Mouse (Mus musculus) hindbrain, postnatal 0 days (tissue): ENCODE results near the gene Rsf1. TPM values are rescaled to one million over a fixed set of nuclear protein-coding genes. Genes with fewer than 3 reads are reported as not detected.

ENCODE experiments used
- ATAC-seq: fragments of 200-750 bp; cut with Nextera tagmentation; 2 replicates; pipeline ENCODE4 v1.8.0; 2017; ENCODE audit warnings: mild to moderate bottlenecking, moderate TSS enrichment, moderate library complexity
- DNase-seq: peaks from one replicate; pipeline ENCODE4 v3.0.0-alpha.2; 2015; ENCODE audit warnings: low spot score
- H3K27ac ChIP-seq: fragments of 300-500 bp; sonication (generic); 2 replicates; pipeline ENCODE4 v1.5.1; 2014; ENCODE audit warnings: mild to moderate bottlenecking
- H3K27me3 ChIP-seq: fragments of 300-500 bp; sonication (generic); 2 replicates; pipeline ENCODE4 v1.6.1; 2014; ENCODE audit warnings: low read length, mixed read lengths; ENCODE audit not compliant: insufficient read depth
- H3K36me3 ChIP-seq: fragments of 300-500 bp; sonication (generic); 2 replicates; pipeline ENCODE4 v1.6.1; 2014; ENCODE audit warnings: low read length, mixed read lengths; ENCODE audit not compliant: insufficient read depth
- H3K4me1 ChIP-seq: fragments of 300-500 bp; sonication (generic); 2 replicates; pipeline ENCODE4 v1.6.1; 2014; ENCODE audit warnings: antibody characterized with exemption, low read length, mixed read lengths; ENCODE audit not compliant: insufficient read depth
- H3K4me2 ChIP-seq: fragments of 300-500 bp; sonication (generic); 2 replicates; pipeline ENCODE4 v1.6.1; 2014; ENCODE audit warnings: low read depth, mild to moderate bottlenecking, low read length, moderate library complexity, mixed read lengths
- H3K4me3 ChIP-seq: fragments of 300-500 bp; sonication (generic); 2 replicates; pipeline ENCODE4 v1.5.1; 2014; ENCODE audit warnings: low read length
- H3K9ac ChIP-seq: fragments of 300-500 bp; sonication (generic); replicated peaks from 2 replicates; pipeline ENCODE4 v1.6.1; 2014; ENCODE audit warnings: mild to moderate bottlenecking, low read length, moderate library complexity, mixed read lengths
- H3K9me3 ChIP-seq: fragments of 300-500 bp; sonication (generic); 2 replicates; pipeline ENCODE4 v1.6.1; 2016; ENCODE audit warnings: low read length, mixed read lengths
- CTCF ChIP-seq: IDR thresholded peaks from 2 replicates; pipeline ENCODE4 v1.5.1; 2016; ENCODE audit warnings: antibody characterized with exemption, control low read depth, low read depth
- WGBS: fragments of 180-500 bp; shearing (Covaris S2); extraction: QIAGEN DNeasy Blood & Tissue Kit; methylation state at CpG from one replicate; pipeline ENCODE4 v1.1.7; 2014; 5-methylcytosine and 5-hydroxymethylcytosine counted together
- polyA plus RNA-seq: library from polyadenylated mRNA; unstranded; fragments of >200 nt; fragmentation: Nextera tagmentation; extraction: Ambion mirVana; gene quantifications from 2 replicates; pipeline ENCODE4 v1.2.1, GENCODE M21; 2015
- total RNA-seq: library from RNA; depleted of rRNA; stranded (reverse); fragments of >200 nt; gene quantifications from 2 replicates; pipeline ENCODE4 v1.2.3, GENCODE M21; 2014

Rsf1 gene
- total and polyA plus RNA-seq, 2 experiments from 2014 or later, result 18.2 to 27.6 TPM

DNA sequence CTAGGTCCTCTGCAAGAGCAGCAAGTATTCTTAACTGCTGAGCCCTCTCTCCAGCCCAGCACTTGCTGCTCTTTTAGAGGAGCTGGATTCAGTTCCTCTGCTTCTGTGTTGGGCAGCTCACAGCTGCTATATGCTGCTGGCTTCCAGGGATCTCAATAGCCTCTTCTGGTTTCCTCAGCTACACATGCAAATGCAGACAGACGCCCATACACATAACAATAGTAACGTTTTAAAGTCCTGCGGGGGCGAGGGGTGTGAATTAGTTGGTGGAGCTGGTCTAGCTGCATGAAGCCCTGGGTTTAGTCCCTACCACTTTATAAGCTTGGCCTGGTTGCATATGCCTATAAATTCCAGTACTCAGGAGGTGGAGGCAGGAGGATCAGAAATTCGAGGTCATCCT is 139.4 kb downstream of the Rsf1 start:
- no peak overlapping the region for H3K27ac ChIP-seq
- no peak overlapping the region for H3K4me2 ChIP-seq
- no peaks in the 10 kb centered on the region for H3K4me1 ChIP-seq
- H3K27me3 ChIP-seq, result no peaks in the 10 kb centered on the region
- DNase-seq (no peak), ATAC-seq (no peak)
- TF ChIP-seq CTCF, result no peak
- H3K9me3 ChIP-seq, result no peaks in the 10 kb centered on the region
- no peak overlapping the region for H3K9ac ChIP-seq
- H3K4me3 ChIP-seq, result no peak overlapping the region
- WGBS, result 69% methylated on average over 5 of the region's 5 CpGs
- H3K36me3 ChIP-seq, result peaks cover 32% of the 10 kb centered on the region; the same call in 1 of the 2 replicates

DNA sequence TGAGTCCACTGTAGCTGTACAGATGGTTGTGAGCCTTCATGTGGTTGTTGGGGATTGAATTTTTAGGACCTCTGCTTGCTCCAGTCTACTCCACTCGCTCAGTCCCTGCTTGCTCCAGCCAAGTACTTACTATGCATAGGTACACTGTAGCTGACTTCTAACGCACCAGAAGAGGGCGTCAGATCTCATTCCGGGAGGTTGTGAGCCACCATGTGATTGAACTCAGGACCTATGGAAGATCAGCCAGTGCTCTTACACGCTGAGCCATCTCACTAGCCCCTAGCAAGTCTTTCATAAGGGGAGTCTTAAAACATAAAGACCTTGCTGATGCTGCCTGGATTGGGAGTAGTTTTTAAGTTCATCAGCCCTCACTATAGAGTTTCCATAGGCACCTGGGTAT is 140.4 kb downstream of the Rsf1 start:
- ATAC-seq (no peak), DNase-seq (no peak)
- Histone ChIP-seq H3K4me1 (no peaks in the 10 kb centered on the region), H3K27ac (no peak overlapping the region), H3K9me3 (no peaks in the 10 kb centered on the region), H3K27me3 (no peaks in the 10 kb centered on the region), H3K4me2 (no peak overlapping the region), H3K9ac (no peak overlapping the region), H3K36me3 (peaks cover 22% of the 10 kb centered on the region; the same call in 1 of the 2 replicates), H3K4me3 (no peak overlapping the region)
- WGBS, result 79% methylated on average over 5 of the region's 5 CpGs
- TF ChIP-seq CTCF, result no peak

DNA sequence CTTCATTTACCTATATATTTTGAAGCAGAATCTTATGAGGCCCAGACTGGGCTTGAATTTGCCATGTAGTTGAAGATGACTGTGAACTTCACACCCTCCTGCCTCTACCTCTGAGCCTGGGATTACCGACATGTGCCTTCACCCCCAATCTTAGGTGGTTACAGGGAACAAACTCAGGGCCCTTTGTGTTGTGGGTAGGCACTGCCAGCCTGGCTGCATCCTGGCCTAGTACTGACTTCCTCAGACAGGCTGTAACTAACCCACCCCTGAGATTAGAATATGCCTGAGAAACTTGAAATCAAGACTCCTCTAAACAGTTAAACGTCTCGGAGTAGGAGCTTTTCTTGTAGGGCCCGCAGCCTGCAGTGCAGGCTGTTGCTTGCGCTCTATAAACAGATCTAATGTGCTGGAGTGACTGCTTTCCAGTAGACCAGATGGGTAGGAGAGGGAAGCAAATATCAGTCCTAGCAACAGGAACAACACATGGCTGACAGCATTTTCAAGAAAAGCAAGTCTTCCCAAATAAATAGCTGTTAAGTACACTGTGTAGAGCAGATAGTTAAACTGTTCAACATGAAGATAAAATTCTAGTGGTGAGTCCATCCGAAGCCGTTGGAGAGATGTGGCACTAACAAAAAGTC is 142.7 kb downstream of the Rsf1 start:
- Histone ChIP-seq H3K4me2 (no peak overlapping the region), H3K27ac (no peak overlapping the region), H3K4me3 (no peak overlapping the region), H3K9me3 (no peaks in the 10 kb centered on the region), H3K4me1 (no peaks in the 10 kb centered on the region), H3K36me3 (peaks cover 25% of the 10 kb centered on the region; the same call in 1 of the 2 replicates), H3K27me3 (no peaks in the 10 kb centered on the region), H3K9ac (no peak overlapping the region)
- TF ChIP-seq CTCF, result no peak
- 91% methylated on average over 7 of the region's 7 CpGs for WGBS
- DNase-seq, result no peak
- no peak for ATAC-seq

DNA sequence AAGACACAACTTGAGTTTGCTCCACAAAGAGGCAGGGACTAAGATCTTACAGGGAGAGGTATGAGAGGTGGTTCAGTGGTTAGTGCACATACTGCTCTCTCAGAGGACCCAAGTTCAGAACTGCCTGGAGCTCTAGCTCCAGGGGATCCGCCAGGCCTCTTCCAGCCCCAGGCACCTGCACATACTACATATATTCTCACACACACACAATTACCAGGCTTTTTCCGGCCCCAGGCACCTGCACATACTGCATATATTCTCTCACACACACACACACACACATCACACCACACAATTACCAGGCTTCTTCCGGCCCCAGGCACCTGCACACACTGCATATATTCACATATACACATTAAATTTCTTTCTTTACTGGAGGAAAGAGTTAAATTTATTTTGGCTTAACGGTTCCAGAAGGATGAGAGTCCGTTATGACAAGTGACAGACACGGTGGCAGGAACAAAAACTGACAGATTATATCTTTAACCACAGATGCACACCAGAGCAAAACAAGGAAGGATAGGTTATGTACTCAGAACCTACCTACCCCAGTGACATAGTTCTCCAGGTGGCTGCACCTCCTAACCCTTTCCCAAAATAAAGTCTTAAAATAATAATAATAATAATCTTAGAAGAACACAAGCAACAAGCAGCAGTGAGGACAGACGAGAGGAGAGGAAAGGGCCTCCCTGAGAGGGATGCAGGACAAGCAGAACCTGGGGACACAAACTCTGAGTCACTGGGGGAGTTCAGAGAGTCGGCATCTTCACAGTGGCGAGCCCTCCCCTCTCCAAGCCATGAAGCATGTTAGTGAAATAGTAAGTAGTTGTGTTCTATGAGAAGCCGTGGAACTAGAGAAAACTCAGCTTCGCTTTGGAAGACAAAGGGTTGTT is 144.2 kb downstream of the Rsf1 start:
- ATAC-seq (no peak), DNase-seq (no peak)
- Histone ChIP-seq H3K36me3 (peaks cover 17% of the 10 kb centered on the region; the same call in 1 of the 2 replicates), H3K4me2 (no peak overlapping the region), H3K27ac (no peak overlapping the region), H3K4me3 (no peak overlapping the region), H3K27me3 (no peaks in the 10 kb centered on the region), H3K4me1 (0 out of 2 replicates have a peak, but pooled peaks cover under 1% of the 10 kb centered on the region), H3K9me3 (no peaks in the 10 kb centered on the region), H3K9ac (no peak overlapping the region)
- TF ChIP-seq CTCF, result no peak
- 89% methylated on average over 11 of the region's 11 CpGs for WGBS

DNA sequence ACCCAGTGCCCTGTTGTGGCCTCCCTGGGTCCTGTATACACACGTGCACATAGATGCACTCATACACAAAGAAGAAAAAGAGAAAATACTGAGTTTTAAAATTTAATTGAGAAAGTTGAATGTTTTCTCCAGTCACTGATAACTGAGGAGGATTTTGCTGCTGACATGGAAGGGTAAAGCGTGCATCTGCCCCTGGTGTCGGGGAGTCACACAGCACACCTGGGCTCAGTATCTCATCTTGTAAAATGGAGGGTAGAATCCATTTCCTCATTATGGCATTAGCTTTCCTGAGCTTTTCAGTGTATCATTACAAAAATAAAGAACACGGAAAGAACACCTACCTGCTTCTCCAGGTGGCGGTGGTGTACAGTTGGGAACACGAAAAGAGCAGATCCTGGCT is 145.7 kb downstream of the Rsf1 start:
- Histone ChIP-seq H3K4me1 (0 out of 2 replicates have a peak, but pooled peaks cover 4% of the 10 kb centered on the region), H3K9ac (no peak overlapping the region), H3K36me3 (peaks cover 6% of the 10 kb centered on the region; the same call in 1 of the 2 replicates), H3K4me3 (no peak overlapping the region), H3K4me2 (no peak overlapping the region), H3K27me3 (no peaks in the 10 kb centered on the region), H3K9me3 (no peaks in the 10 kb centered on the region), H3K27ac (no peak overlapping the region)
- no peak for ATAC-seq
- DNase-seq, result no peak
- WGBS, result 96% methylated on average over 6 of the region's 6 CpGs
- TF ChIP-seq CTCF, result no peak

DNA sequence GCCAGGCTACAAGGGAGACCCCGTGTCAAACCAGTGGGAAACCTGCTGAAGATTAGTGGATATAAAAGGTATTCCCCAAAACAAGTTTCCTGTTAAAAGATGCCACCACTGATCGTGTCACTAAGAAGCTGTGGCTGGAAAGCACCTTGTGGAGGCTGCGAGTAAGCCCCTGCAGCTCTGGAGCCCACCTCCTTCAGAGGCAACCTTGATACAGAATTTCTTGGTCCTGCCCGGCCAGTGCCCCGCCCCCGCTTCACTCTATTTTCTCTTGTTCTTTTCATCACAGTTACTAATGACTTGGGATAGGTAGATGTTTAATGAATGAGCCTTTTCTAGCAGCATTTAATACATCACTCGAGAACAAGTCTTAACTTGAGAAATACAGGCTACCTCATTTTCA is 146.4 kb downstream of the Rsf1 start:
- Histone ChIP-seq H3K27ac (no peak overlapping the region), H3K9me3 (no peaks in the 10 kb centered on the region), H3K9ac (no peak overlapping the region), H3K4me1 (0 out of 2 replicates have a peak, but pooled peaks cover 4% of the 10 kb centered on the region), H3K4me3 (no peak overlapping the region), H3K36me3 (peaks cover 6% of the 10 kb centered on the region; the same call in 1 of the 2 replicates), H3K27me3 (no peaks in the 10 kb centered on the region), H3K4me2 (no peak overlapping the region)
- no peak for TF ChIP-seq CTCF
- DNase-seq (no peak), ATAC-seq (no peak)
- 83% methylated on average over 7 of the region's 7 CpGs for WGBS
